Mouse (Mus musculus) 416B (cell line): ENCODE measurements around the gene Heatr3.
"Not testable (repeated sequence)": the region's sequence is repeated elsewhere in the genome, so short reads cannot be mapped to it uniquely, and the experiment has no call there.

Experiments
- DNase-seq: peaks from one replicate; pipeline ENCODE4 v3.0.0; 2011; ENCODE audit warnings: low read depth

Heatr3 gene

DNA sequence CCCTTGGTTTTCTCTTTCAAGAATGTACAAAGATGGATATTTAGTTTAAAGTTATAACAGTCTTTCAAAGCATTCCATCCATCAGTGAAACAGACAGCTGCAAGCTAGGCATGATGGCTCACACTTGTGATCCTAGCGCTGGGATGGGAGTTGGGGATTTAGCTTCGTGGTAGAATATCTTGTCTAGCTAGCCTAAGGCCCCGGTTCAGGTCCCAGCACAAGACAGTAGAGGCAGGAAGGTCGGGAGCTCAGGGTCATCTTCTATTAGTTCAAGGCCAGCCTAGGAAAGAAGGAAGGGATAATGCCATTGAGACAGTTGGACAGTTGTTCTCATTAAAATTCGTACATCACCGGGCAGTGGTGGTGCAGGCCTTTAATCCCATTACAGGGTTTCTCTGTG is 48.1 kb downstream of the Heatr3 start:
- no peak for DNase-seq

DNA sequence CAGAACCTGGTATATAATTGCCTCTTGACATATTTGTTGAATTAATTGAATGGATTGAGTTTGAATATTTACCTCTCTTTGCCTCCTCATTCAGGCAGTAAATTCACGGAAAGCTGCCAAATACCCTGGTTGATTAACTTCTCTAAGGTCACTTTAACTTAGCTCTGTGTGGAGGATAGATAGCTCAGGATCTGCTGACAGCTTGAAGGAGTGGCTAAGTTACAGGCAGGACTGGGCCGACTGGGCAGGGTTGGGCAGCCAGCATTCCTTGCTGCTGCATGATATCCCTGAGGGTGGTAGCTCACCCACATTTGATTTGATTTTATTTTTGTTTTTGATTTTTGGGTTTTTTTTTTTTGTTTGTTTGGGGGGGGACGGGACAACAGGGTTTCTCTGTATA is 59.7 kb downstream of the Heatr3 start:
- no peak for DNase-seq

- peak; percentile 55 for DNase-seq
Measured at GRCm38 (mm10) chr8:88198551-88198944, 60.9 kb downstream of the Heatr3 start.

DNA sequence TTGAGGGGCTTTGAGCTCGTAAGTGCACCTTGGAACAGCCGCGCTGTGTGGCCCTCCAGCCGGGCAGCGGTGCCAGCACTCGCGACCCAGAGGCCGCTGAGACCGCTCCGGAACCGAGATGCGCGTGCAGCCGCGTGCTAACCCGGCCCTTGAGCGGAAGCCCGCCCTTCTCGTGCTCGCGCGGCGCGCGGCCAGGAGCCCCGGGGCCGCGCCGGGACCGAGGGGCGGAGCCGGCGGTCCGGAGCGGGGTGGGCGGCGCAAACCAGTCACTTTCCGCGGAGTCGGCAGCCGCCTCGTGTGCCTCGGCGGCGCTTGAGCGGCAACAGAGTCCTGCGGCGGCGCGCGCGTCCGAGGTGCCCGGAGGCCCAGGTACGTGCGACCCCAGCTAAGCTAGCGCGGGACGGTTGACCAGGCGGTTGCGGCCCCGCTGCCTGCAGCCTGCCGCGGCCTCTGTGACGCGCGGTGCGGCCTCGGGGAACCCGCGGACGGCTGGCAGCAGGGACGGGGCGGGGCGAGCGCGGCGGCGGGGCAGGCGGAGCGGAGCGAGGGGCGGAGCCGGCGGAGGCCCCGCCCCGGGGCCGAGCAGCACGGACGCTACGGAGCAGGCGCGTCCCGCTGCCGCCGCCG is 61.4 kb downstream of the Heatr3 start, which contains the start of gene Tent4b:
TSS of gene Tent4b (plus strand) at position 269 of the 627 bp plus-strand sequence.
- DNase-seq = peak; percentile 85

- no peak for DNase-seq
Measured at GRCm38 (mm10) chr8:88199700-88200601, 62.3 kb downstream of the Heatr3 start.

DNA sequence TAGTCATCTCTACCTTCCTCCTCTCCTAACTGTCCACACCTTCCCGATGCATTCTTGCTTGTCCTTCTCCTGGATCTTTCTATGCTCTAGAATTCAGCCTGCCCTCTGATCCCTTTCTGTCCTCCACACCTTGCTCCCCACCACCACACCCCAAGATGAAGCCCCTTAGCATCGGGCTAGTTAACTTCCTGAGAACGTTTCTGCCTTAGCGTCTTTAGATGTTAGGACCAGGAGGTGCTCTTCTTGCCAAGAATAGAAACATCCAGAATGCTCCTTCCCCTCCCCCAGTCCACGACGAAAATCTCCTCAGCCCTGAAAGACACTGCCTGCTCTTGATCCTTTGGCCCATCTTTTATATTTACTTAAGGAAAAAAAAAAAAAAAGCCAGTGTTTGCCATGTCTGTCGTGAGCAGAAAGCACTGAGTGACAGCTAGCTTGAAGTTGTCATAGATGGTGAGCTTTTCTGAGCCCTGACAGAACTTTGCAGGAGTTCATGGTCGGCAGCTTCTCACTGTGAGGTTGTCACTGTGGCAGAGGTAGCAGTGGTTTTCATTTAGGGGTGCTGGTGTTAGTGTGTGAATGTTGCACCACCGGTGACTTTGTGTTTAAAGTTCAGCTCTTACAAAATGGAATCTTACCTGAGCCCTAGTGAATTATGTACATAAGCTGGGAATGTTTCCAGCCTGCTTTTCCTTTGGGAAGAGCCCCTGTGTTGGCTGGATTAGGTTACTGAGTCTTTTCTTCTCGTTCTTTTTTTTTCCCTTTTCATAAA is 63.3 kb downstream of the Heatr3 start:
- no peak for DNase-seq

DNA sequence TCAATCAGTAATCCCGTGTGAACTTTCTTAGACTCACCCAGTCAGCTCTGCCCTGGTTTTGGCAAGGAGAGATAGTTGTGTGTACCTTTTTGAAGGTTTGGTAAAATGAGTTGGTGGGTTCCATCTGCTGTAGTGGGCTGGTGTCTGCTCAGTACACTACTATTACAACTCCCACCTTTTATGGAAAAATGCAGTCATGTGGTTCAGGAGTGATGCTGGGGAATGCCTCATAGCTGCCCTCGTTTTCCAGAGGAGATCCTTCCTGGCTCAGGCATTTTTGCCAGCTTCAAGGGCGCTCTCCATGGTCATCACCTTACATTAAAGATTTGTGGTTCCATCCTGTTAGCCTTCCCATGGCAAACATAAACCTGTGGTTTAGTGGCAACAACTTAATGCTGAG is 64.0 kb downstream of the Heatr3 start:
- no peak for DNase-seq

- DNase-seq = no peak
Measured at GRCm38 (mm10) chr8:88206016-88206415, 68.4 kb downstream of the Heatr3 start.

- peak; percentile 62 for DNase-seq
Measured at GRCm38 (mm10) chr8:88207121-88207821, 69.6 kb downstream of the Heatr3 start.

GRCm38 (mm10) chr8:88209930-88210827 is 72.5 kb downstream of the Heatr3 start:
- not testable (repeated sequence) for DNase-seq

GRCm38 (mm10) chr8:88221353-88221752 is 83.7 kb downstream of the Heatr3 start:
- peak; percentile 35 for DNase-seq
